Mouse (Mus musculus) thymus, adult 2 months (tissue): ENCODE results near the gene Adh5. TPM values are rescaled to one million over a fixed set of nuclear protein-coding genes. Genes with fewer than 3 reads are reported as not detected.

Experiments
- DNase-seq: peaks from one replicate; pipeline ENCODE4 v3.0.0; 2021
- H3K27ac ChIP-seq: fragments of 200-500 bp; 2 replicates; pipeline ENCODE4 v1.5.1; 2012; ENCODE audit warnings: low read length, control low read depth; ENCODE audit not compliant: control insufficient read depth, insufficient read depth
- H3K27me3 ChIP-seq: fragments of 200-500 bp; 2 replicates; pipeline ENCODE4 v1.6.1; 2012; ENCODE audit warnings: mild to moderate bottlenecking, low read length, moderate library complexity, mixed read lengths; ENCODE audit not compliant: control insufficient read depth, insufficient read depth
- H3K36me3 ChIP-seq: fragments of 200-500 bp; 2 replicates; pipeline ENCODE4 v1.6.1; 2012; ENCODE audit warnings: mild to moderate bottlenecking, low read length, moderate library complexity; ENCODE audit not compliant: control insufficient read depth, insufficient read depth
- H3K4me1 ChIP-seq: fragments of 200-500 bp; replicated peaks from 2 replicates; pipeline ENCODE4 v1.6.1; 2012; ENCODE audit warnings: low read length; ENCODE audit not compliant: control insufficient read depth, insufficient read depth
- H3K4me3 ChIP-seq: fragments of 200-500 bp; 2 replicates; pipeline ENCODE4 v1.5.1; 2012; ENCODE audit warnings: mild to moderate bottlenecking, low read length, control low read depth, moderate library complexity; ENCODE audit not compliant: control insufficient read depth, insufficient read depth
- CTCF ChIP-seq: fragments of 200-500 bp; IDR thresholded peaks from 2 replicates; pipeline ENCODE4 v1.5.1; 2012; ENCODE audit warnings: mild to moderate bottlenecking, control low read depth, low read length, moderate library complexity, borderline replicate concordance; ENCODE audit not compliant: control insufficient read depth, poor library complexity, insufficient read depth; ENCODE audit errors: extremely low read depth
- POLR2A ChIP-seq: fragments of 200-500 bp; IDR thresholded peaks from 2 replicates; pipeline ENCODE4 v1.6.1; 2012; ENCODE audit warnings: mild to moderate bottlenecking, low read length, control low read depth, moderate library complexity; ENCODE audit not compliant: control insufficient read depth, poor library complexity, insufficient read depth; ENCODE audit errors: extremely low read depth
- WGBS: fragments of 180-500 bp; shearing (Covaris S2); methylation state at CpG from one replicate; pipeline ENCODE4 v1.1.7; 2018; 5-methylcytosine and 5-hydroxymethylcytosine counted together
- polyA plus RNA-seq: library from polyadenylated mRNA; depleted of rRNA; stranded (reverse); fragments of >200 nt; gene quantifications from 2 replicates; pipeline ENCODE4 v1.2.3, GENCODE M21; 2012

The Adh5 gene
- polyA plus RNA-seq, 1 experiment = 37.5 TPM

DNA sequence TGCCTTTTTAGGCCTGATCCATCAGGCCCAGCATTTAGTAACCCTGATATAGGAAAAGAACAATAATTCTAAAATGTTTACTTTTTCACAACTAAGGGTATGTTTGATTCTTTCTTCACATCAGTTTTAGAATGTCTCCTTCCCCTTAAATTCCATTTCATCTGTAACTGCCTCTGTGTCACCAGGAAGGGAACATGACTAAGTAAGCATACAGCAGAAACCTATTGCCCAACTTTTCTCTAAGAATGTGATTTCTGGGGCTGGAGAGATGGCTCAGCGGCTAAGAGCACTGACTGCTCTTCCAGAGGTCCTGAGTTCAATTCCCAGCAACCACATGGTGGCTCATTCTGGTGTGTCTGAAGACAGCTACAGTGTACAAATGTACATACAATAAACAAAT, 11.3 kb downstream of the Adh5 start:
- 98% methylated on average over 1 of the region's 1 CpGs for WGBS
- TF ChIP-seq CTCF (no peak), POLR2A (no peak)
- H3K27ac ChIP-seq = no peak overlapping the region
- no peaks in the 10 kb centered on the region for H3K4me1 ChIP-seq
- peaks cover 80% of the 10 kb centered on the region for H3K36me3 ChIP-seq
- H3K27me3 ChIP-seq = no peaks in the 10 kb centered on the region
- DNase-seq = no peak
- H3K4me3 ChIP-seq = no peak overlapping the region

DNA sequence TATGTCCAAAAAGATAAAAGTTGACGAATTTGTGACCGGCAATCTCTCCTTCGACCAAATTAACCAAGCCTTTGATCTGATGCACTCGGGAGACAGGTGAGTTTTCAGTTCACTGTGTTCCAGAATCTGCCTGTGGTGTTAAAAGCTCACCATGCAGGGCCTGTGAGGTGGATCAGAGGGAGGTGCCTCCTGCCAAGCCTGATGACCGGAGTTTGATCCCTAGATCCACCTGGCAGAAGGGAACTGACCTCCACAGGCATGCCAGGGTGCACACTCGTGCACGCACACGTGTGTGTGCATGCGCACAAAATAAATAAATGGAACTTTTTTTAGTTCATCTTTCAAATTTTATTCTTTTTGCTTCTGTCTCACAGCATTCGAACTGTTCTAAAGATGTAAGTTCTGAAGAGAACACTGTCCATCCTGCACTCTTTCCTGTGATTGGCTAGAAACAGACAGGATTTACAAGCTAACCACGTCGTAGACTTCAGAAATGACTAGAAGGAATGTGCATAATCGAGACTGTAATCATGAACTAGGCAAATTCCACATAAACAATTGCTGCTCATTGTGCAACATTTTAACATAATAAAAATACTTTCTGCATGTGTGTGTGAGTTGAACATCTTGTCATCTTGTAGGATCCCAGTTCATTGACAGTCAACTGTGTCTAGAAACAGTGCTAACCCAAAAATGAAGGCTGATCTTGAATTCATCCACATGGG, 12.0 kb downstream of the Adh5 start:
- Histone ChIP-seq H3K36me3 (peaks cover 80% of the 10 kb centered on the region), H3K27ac (no peak overlapping the region)

DNA sequence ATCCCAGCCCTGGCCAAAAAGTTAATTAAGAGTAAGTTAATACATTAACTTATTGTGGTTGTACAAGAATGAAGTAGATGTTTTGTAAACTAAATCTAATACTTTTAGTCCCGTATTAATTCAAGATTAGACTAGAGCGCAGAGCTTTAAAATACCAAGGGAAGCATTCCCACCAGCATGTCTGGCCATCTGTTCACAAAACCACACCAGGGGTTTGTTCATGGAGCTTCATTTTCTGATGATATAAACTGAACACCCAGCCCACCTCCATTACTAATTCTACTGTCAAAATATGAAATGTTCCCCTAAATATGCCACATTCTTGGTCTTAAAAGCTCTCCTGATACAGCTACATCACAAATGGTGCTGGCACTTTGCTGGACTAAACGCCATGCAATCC, 15.5 kb downstream of the Adh5 start:
- WGBS = over 99% methylated on average over 3 of the region's 3 CpGs
- H3K27ac ChIP-seq = no peak overlapping the region
- DNase-seq = no peak
- peaks cover 77% of the 10 kb centered on the region for H3K36me3 ChIP-seq
- H3K27me3 ChIP-seq = no peaks in the 10 kb centered on the region
- TF ChIP-seq CTCF = no peak
- no peak for TF ChIP-seq POLR2A
- no peaks in the 10 kb centered on the region for H3K4me1 ChIP-seq
- no peak overlapping the region for H3K4me3 ChIP-seq

More for the DNA sequence above, 12.0 kb downstream of the Adh5 start:
- Histone ChIP-seq H3K4me1 (no peaks in the 10 kb centered on the region), H3K4me3 (no peak overlapping the region), H3K27me3 (no peaks in the 10 kb centered on the region)
- TF ChIP-seq CTCF = no peak
- TF ChIP-seq POLR2A = no peak
- WGBS = 95% methylated on average over 13 of the region's 13 CpGs
- no peak for DNase-seq

DNA sequence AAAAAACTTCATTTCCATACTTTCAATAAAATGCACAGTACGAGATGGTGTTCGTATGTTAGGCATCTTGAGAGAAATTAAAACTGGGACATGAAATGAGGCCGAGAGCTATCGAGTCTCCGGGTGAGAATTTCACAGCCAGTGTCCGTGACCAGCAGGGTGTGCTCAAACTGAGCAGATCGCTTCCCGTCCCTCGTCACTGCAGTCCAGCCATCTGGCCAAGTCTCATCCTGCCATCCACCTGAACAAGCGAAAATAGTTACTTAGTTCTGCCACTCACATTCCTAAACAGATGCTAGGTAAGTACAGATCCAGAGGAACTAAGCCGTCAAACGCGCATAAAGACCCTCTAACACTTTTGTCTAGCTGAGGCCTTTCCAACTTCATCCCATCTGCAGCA, 17.4 kb downstream of the Adh5 start:
- H3K27ac ChIP-seq = no peak overlapping the region
- 93% methylated on average over 13 of the region's 13 CpGs for WGBS
- no peak overlapping the region for H3K4me3 ChIP-seq
- DNase-seq = no peak
- no peaks in the 10 kb centered on the region for H3K4me1 ChIP-seq
- peaks cover 72% of the 10 kb centered on the region for H3K36me3 ChIP-seq
- TF ChIP-seq CTCF (no peak), POLR2A (no peak)
- H3K27me3 ChIP-seq = no peaks in the 10 kb centered on the region

DNA sequence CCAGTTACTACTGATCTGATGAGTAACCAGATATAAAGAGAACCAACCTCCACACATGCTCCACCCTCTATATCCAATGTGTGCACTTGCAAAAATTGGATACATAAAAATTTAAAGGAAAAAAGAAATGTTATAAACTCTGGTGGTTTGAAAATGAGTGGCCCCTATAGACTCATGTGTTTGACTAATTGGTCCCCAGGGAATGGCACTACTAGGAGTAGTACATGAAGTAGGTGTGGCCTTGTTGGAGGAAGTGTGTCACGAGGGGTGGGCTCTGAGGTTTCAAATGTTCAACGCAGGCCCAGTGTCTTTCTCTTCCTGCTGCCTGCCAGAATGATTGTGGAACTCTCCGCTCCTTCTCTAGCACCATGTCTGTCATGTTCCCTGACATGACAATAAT, 18.9 kb downstream of the Adh5 start:
- H3K4me3 ChIP-seq = no peak overlapping the region
- no peak overlapping the region for H3K27ac ChIP-seq
- 92% methylated on average over 3 of the region's 3 CpGs for WGBS
- peaks cover 72% of the 10 kb centered on the region for H3K36me3 ChIP-seq
- no peaks in the 10 kb centered on the region for H3K27me3 ChIP-seq
- DNase-seq = no peak
- no peaks in the 10 kb centered on the region for H3K4me1 ChIP-seq
- TF ChIP-seq CTCF (no peak), POLR2A (no peak)

DNA sequence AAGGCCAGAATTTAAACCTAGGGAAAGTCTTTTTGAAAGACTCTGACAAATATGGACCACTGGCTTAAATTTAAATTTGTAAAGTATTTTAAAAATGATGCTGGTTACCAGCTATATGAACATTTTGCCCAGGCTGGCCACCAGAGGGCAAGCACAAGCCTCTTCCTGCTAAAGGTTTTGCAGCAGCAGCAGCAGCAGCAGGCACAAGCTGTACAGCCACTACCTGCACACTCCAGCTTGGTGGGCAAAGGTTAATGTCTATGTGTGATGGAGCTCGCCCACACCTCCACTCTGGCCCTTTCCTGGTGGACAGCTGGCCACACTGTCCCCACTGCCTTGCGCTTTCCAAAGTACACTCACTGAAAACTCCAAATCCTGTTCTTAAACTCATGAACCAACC, 20.2 kb downstream of the Adh5 start:
- Histone ChIP-seq H3K36me3 (peaks cover 76% of the 10 kb centered on the region), H3K27me3 (no peaks in the 10 kb centered on the region), H3K4me1 (no peaks in the 10 kb centered on the region), H3K27ac (no peak overlapping the region), H3K4me3 (no peak overlapping the region)
- 89% methylated on average over 2 of the region's 2 CpGs for WGBS
- no peak for TF ChIP-seq CTCF
- no peak for TF ChIP-seq POLR2A
- DNase-seq = peak; percentile 10
